Mouse (Mus musculus): Measurements from ENCODE around the gene Vps13d. TPM values are rescaled to one million over a fixed set of nuclear protein-coding genes. Genes with fewer than 3 reads are reported as not detected.

Gene Vps13d
- total and polyA plus RNA-seq, 3 experiments: 9.4 to 9.8 (median 9.7) TPM

GRCm38 (mm10) chr4:145023911-145024310 lies 170.9 kb downstream of the Vps13d start:
- Histone ChIP-seq H3K36me3 (replicated peaks in 1 of 2; ENCODE audit: control insufficient read depth in 1 of 2, insufficient read depth in 1 of 2, low read length in 1 of 2) (peaks cover 2 to 43% of the 10 kb centered on the region in 2 experiments), H3K4me3 (replicated peaks in 1 of 3; ENCODE audit: low read depth in 2 of 3, low read length in 2 of 3, poor library complexity in 1 of 3) (no peak overlapping the region), H3K27me3 (replicated peaks) (no peaks in the 10 kb centered on the region), H3K9ac (ENCODE audit: insufficient read depth, low read depth) (no peak overlapping the region), H3K79me2 (replicated peaks; ENCODE audit: control insufficient read depth, extremely low read depth, insufficient read depth, poor library complexity, severe bottlenecking) (no peaks in the 10 kb centered on the region), H3K4me2 (ENCODE audit: insufficient read depth, low read depth, poor library complexity, severe bottlenecking) (no peak overlapping the region), H3K4me1 (ENCODE audit: control insufficient read depth in 1 of 2, insufficient read depth in 2 of 2) (peaks cover 0 to 21% of the 10 kb centered on the region in 2 experiments; a peak in 2 of 4 replicates), H3K9me3 (replicated peaks; ENCODE audit: low read length) (no peaks in the 10 kb centered on the region), H3K27ac (ENCODE audit: insufficient read depth, low read depth) (no peak overlapping the region)
- TF ChIP-seq TCF12 (IDR thresholded peaks at IDR 0.05; ENCODE audit: low read depth, low read length): no peak
- TF ChIP-seq NRF1 (IDR thresholded peaks at IDR 0.05; ENCODE audit: low read depth, low read length): no peak
- TF ChIP-seq USF1 (IDR thresholded peaks at IDR 0.05; ENCODE audit: low read depth, low read length): no peak
- no peak for TF ChIP-seq MXI1 (IDR thresholded peaks at IDR 0.05; ENCODE audit: low read depth, low read length)
- no peak for TF ChIP-seq ETS1 (conservative IDR thresholded peaks at IDR 0.05; ENCODE audit: low read depth, low read length)
- no peak for TF ChIP-seq UBTF (IDR thresholded peaks at IDR 0.05; ENCODE audit: low read depth, low read length)
- TF ChIP-seq EP300 (IDR thresholded peaks at IDR 0.05; ENCODE audit: low read length): no peak
- no peak for TF ChIP-seq JUN (IDR thresholded peaks at IDR 0.05; ENCODE audit: insufficient read depth, low read depth, low read length)
- no peak for TF ChIP-seq GABPA (IDR thresholded peaks at IDR 0.05; ENCODE audit: insufficient replicate concordance, low read depth, low read length)
- no peak for TF ChIP-seq ZNF384 (IDR thresholded peaks at IDR 0.05; ENCODE audit: low read depth, low read length)
- TF ChIP-seq ZMIZ1 (IDR thresholded peaks at IDR 0.05; ENCODE audit: low read depth, low read length): no peak
- TF ChIP-seq MYC (IDR thresholded peaks at IDR 0.05; ENCODE audit: low read depth, low read length): no peak
- no peak for TF ChIP-seq JUND (conservative IDR thresholded peaks at IDR 0.05; ENCODE audit: low read depth, low read length)
- no peak for TF ChIP-seq SIN3A (IDR thresholded peaks at IDR 0.05; ENCODE audit: low read length)
- no peak for DNase-seq (ENCODE audit: extremely low read depth)
- dilution Hi-C loops (cut with MboI; ENCODE audit: extremely low pct_ligation_motif_present, extremely low pct_unique_long_range_greater_than_20kb, low sequenced_read_pairs): no loop called here
- in situ Hi-C loops (cut with MboI; ENCODE audit: low pct_ligation_motif_present, low pct_unique_long_range_greater_than_20kb, low sequenced_read_pairs): no loop called here

GRCm38 (mm10) chr4:145022815-145023214 lies 172.0 kb downstream of the Vps13d start:
- H3K36me3 ChIP-seq (replicated peaks in 1 of 2; ENCODE audit: control insufficient read depth in 1 of 2, insufficient read depth in 1 of 2, low read length in 1 of 2): peaks cover 3 to 39% of the 10 kb centered on the region in 2 experiments
- dilution Hi-C loops (cut with MboI; ENCODE audit: extremely low pct_ligation_motif_present, extremely low pct_unique_long_range_greater_than_20kb, low sequenced_read_pairs): no loop called here
- H3K79me2 ChIP-seq (replicated peaks; ENCODE audit: control insufficient read depth, extremely low read depth, insufficient read depth, poor library complexity, severe bottlenecking): no peaks in the 10 kb centered on the region
- TF ChIP-seq NRF1 (IDR thresholded peaks at IDR 0.05; ENCODE audit: low read depth, low read length): no peak
- TF ChIP-seq ZMIZ1 (IDR thresholded peaks at IDR 0.05; ENCODE audit: low read depth, low read length): no peak
- TF ChIP-seq BHLHE40 (IDR thresholded peaks at IDR 0.05; ENCODE audit: low read depth, low read length): no peak
- TF ChIP-seq GABPA (IDR thresholded peaks at IDR 0.05; ENCODE audit: insufficient replicate concordance, low read depth, low read length): no peak
- TF ChIP-seq USF1 (IDR thresholded peaks at IDR 0.05; ENCODE audit: low read depth, low read length): no peak
- TF ChIP-seq UBTF (IDR thresholded peaks at IDR 0.05; ENCODE audit: low read depth, low read length): no peak
- TF ChIP-seq POLR2A (IDR thresholded peaks at IDR 0.05; ENCODE audit: low read depth, low read length): no peak
- no peak for TF ChIP-seq CHD1 (IDR thresholded peaks at IDR 0.05; ENCODE audit: low read depth, low read length)
- no peak for TF ChIP-seq JUN (IDR thresholded peaks at IDR 0.05; ENCODE audit: insufficient read depth, low read depth, low read length)
- no peak for TF ChIP-seq MAFK (IDR thresholded peaks at IDR 0.05; ENCODE audit: insufficient replicate concordance, low read length)
- H3K9ac ChIP-seq (ENCODE audit: insufficient read depth, low read depth): no peak overlapping the region
- no peak overlapping the region for H3K27ac ChIP-seq (ENCODE audit: insufficient read depth, low read depth)
- no peak overlapping the region for H3K4me2 ChIP-seq (ENCODE audit: insufficient read depth, low read depth, poor library complexity, severe bottlenecking)
- H3K27me3 ChIP-seq (replicated peaks): no peaks in the 10 kb centered on the region
- no peak overlapping the region for H3K4me3 ChIP-seq (replicated peaks in 1 of 3; ENCODE audit: low read depth in 2 of 3, low read length in 2 of 3, poor library complexity in 1 of 3)
- in situ Hi-C loops (cut with MboI; ENCODE audit: low pct_ligation_motif_present, low pct_unique_long_range_greater_than_20kb, low sequenced_read_pairs): no loop called here
- no peaks in the 10 kb centered on the region for H3K9me3 ChIP-seq (replicated peaks; ENCODE audit: low read length)
- DNase-seq (ENCODE audit: extremely low read depth): no peak
- H3K4me1 ChIP-seq (ENCODE audit: control insufficient read depth in 1 of 2, insufficient read depth in 2 of 2): peaks cover 0 to 23% of the 10 kb centered on the region in 2 experiments; a peak in 2 of 4 replicates

All from CH12.LX (cell line).